Mouse (Mus musculus) midbrain, embryonic 15.5 days (tissue): ENCODE measurements around the gene Tmem256. TPM values are rescaled to one million over a fixed set of nuclear protein-coding genes. Genes with fewer than 3 reads are reported as not detected.
A peak's percentile ranks its signal among the peaks of the same experiment; 100 is the strongest.

Experiments used
- ATAC-seq: fragments of 200-750 bp; cut with Nextera tagmentation; replicated peaks from 2 replicates; pipeline ENCODE4 v1.8.0; 2017; ENCODE audit warnings: moderate TSS enrichment
- H3K27ac ChIP-seq: fragments of 300-500 bp; sonication (generic); 2 replicates; pipeline ENCODE4 v1.5.1; 2015; ENCODE audit warnings: mild to moderate bottlenecking, inconsistent platforms
- H3K27me3 ChIP-seq: fragments of 300-500 bp; sonication (generic); replicated peaks from 2 replicates; pipeline ENCODE4 v1.6.1; 2015; ENCODE audit warnings: inconsistent platforms
- H3K36me3 ChIP-seq: fragments of 300-500 bp; sonication (generic); replicated peaks from 2 replicates; pipeline ENCODE4 v1.6.1; 2015; ENCODE audit warnings: inconsistent platforms
- H3K4me1 ChIP-seq: fragments of 300-500 bp; sonication (generic); 2 replicates; pipeline ENCODE4 v1.6.1; 2015; ENCODE audit warnings: inconsistent platforms
- H3K4me2 ChIP-seq: fragments of 300-500 bp; sonication (generic); 2 replicates; pipeline ENCODE4 v1.6.1; 2015; ENCODE audit warnings: inconsistent platforms, mild to moderate bottlenecking, moderate library complexity
- H3K4me3 ChIP-seq: fragments of 300-500 bp; sonication (generic); 2 replicates; pipeline ENCODE4 v1.5.1; 2015; ENCODE audit warnings: mild to moderate bottlenecking, inconsistent platforms
- H3K9ac ChIP-seq: fragments of 300-500 bp; sonication (generic); 2 replicates; pipeline ENCODE4 v1.6.1; 2015; ENCODE audit warnings: mild to moderate bottlenecking, inconsistent platforms
- H3K9me3 ChIP-seq: fragments of 300-500 bp; sonication (generic); 2 replicates; pipeline ENCODE4 v1.6.1; 2016; ENCODE audit warnings: inconsistent platforms
- WGBS: fragments of 180-500 bp; shearing (Covaris S2); methylation state at CpG from one replicate; pipeline ENCODE4 v1.1.7; 2015; ENCODE audit warnings: mixed read lengths; 5-methylcytosine and 5-hydroxymethylcytosine counted together
- polyA plus RNA-seq: library from polyadenylated mRNA; unstranded; fragments of >200 nt; fragmentation: Nextera tagmentation; extraction: Ambion mirVana; gene quantifications from 2 replicates; pipeline ENCODE4 v1.2.1, GENCODE M21; 2015

Gene Tmem256
- polyA plus RNA-seq, 1 experiment from 2014 or later = 320 TPM

- H3K27me3 ChIP-seq = peaks cover 23% of the 10 kb centered on the region
- H3K9me3 ChIP-seq = no peaks in the 10 kb centered on the region
- peaks cover 59% of the 10 kb centered on the region for H3K4me1 ChIP-seq
- H3K4me3 ChIP-seq = peak overlapping the region; percentile 74
- peak overlapping the region; percentile 76 for H3K27ac ChIP-seq
- H3K4me2 ChIP-seq = peak overlapping the region; percentile 86
- 0% methylated on average over 28 of the region's 33 CpGs for WGBS
- no peaks in the 10 kb centered on the region for H3K36me3 ChIP-seq
- peak overlapping the region; percentile 66 for H3K9ac ChIP-seq
- ATAC-seq = peak; percentile 16; the same call in 1 of the 2 replicates
Observed at GRCm38 (mm10) chr11:69802648-69803105, 35.6 kb upstream of the Tmem256 start.

- under 1% methylated on average over 12 of the region's 12 CpGs for WGBS
- H3K27ac ChIP-seq = peak overlapping the region; percentile 76
- peak overlapping the region; percentile 74 for H3K4me3 ChIP-seq
- H3K36me3 ChIP-seq = no peaks in the 10 kb centered on the region
- no peak; the same call in 1 of the 2 replicates for ATAC-seq
- peaks cover 59% of the 10 kb centered on the region for H3K4me1 ChIP-seq
- H3K27me3 ChIP-seq = peaks cover 23% of the 10 kb centered on the region
- H3K4me2 ChIP-seq = peak overlapping the region; percentile 86
- H3K9me3 ChIP-seq = no peaks in the 10 kb centered on the region
- peak overlapping the region; percentile 66 for H3K9ac ChIP-seq
Observed at GRCm38 (mm10) chr11:69803328-69803727, 35.0 kb upstream of the Tmem256 start.

GRCm38 (mm10) chr11:69803786-69804651 lies 34.3 kb upstream of the Tmem256 start:
- 2% methylated on average over 60 of the region's 60 CpGs for WGBS
- peak overlapping the region; percentile 74 for H3K4me3 ChIP-seq
- H3K36me3 ChIP-seq = no peaks in the 10 kb centered on the region
- peak overlapping the region; percentile 66 for H3K9ac ChIP-seq
- peaks cover 59% of the 10 kb centered on the region for H3K4me1 ChIP-seq
- peak overlapping the region; percentile 76 for H3K27ac ChIP-seq
- H3K4me2 ChIP-seq = peak overlapping the region; percentile 86
- ATAC-seq = peak; percentile 32
- peaks cover 23% of the 10 kb centered on the region for H3K27me3 ChIP-seq
- H3K9me3 ChIP-seq = no peaks in the 10 kb centered on the region

GRCm38 (mm10) chr11:69804652-69804940 lies 33.7 kb upstream of the Tmem256 start:
- Histone ChIP-seq H3K36me3 (no peaks in the 10 kb centered on the region), H3K4me2 (peak overlapping the region; percentile 86), H3K9ac (no peak overlapping the region), H3K4me3 (peak overlapping the region; percentile 74; the same call in 1 of the 2 replicates), H3K27me3 (peaks cover 23% of the 10 kb centered on the region), H3K27ac (no peak overlapping the region), H3K9me3 (no peaks in the 10 kb centered on the region), H3K4me1 (peaks cover 53% of the 10 kb centered on the region)
- WGBS = 8% methylated on average over 12 of the region's 12 CpGs
- no peak for ATAC-seq

- Histone ChIP-seq H3K4me3 (peak within 1 kb of the TSS; percentile 74; the same call in 1 of the 2 replicates), H3K4me2 (peak within 1 kb of the TSS; percentile 86), H3K9me3 (no peaks in the 10 kb centered on the region), H3K9ac (no peak within 1 kb of the TSS), H3K27ac (no peak within 1 kb of the TSS), H3K36me3 (no peaks in the 10 kb centered on the region), H3K27me3 (peaks cover 23% of the 10 kb centered on the region), H3K4me1 (peaks cover 47% of the 10 kb centered on the region)
- 6% methylated on average over 29 of the region's 29 CpGs for WGBS
- no peak for ATAC-seq
Observed at GRCm38 (mm10) chr11:69804972-69805909, 33.1 kb upstream of the Tmem256 start, which contains the start of gene Tmem102. Gene Tmem102 (minus strand): TSS chr11:69805624.

GRCm38 (mm10) chr11:69806378-69806777 lies 31.9 kb upstream of the Tmem256 start:
- ATAC-seq = no peak
- Histone ChIP-seq H3K9ac (no peak overlapping the region), H3K27ac (no peak overlapping the region), H3K4me1 (peaks cover 40% of the 10 kb centered on the region), H3K9me3 (no peaks in the 10 kb centered on the region), H3K4me3 (no peak overlapping the region), H3K4me2 (no peak overlapping the region), H3K36me3 (no peaks in the 10 kb centered on the region), H3K27me3 (peaks cover 23% of the 10 kb centered on the region)
- 83% methylated on average over 4 of the region's 4 CpGs for WGBS

- WGBS = 84% methylated on average over 2 of the region's 2 CpGs
- H3K9ac ChIP-seq = no peak overlapping the region
- H3K4me3 ChIP-seq = no peak overlapping the region
- no peak for ATAC-seq
- no peak overlapping the region for H3K27ac ChIP-seq
- H3K9me3 ChIP-seq = no peaks in the 10 kb centered on the region
- H3K4me1 ChIP-seq = peaks cover 27% of the 10 kb centered on the region
- H3K4me2 ChIP-seq = no peak overlapping the region
- H3K27me3 ChIP-seq = peaks cover 23% of the 10 kb centered on the region
- no peaks in the 10 kb centered on the region for H3K36me3 ChIP-seq
Observed at GRCm38 (mm10) chr11:69807641-69808040, 30.7 kb upstream of the Tmem256 start.

- no peaks in the 10 kb centered on the region for H3K9me3 ChIP-seq
- no peaks in the 10 kb centered on the region for H3K36me3 ChIP-seq
- H3K4me3 ChIP-seq = no peak overlapping the region
- H3K4me1 ChIP-seq = 0 out of 2 replicates have a peak, but pooled peaks cover under 1% of the 10 kb centered on the region
- H3K27ac ChIP-seq = no peak overlapping the region
- ATAC-seq = no peak
- peaks cover 14% of the 10 kb centered on the region for H3K27me3 ChIP-seq
- H3K9ac ChIP-seq = no peak overlapping the region
- H3K4me2 ChIP-seq = no peak overlapping the region
Observed at GRCm38 (mm10) chr11:69810280-69810679, 28.0 kb upstream of the Tmem256 start.

GRCm38 (mm10) chr11:69815155-69815554 lies 23.2 kb upstream of the Tmem256 start, which contains the start of gene Gm39566:
Gene Gm39566 (minus strand): TSS chr11:69815298.
- no peaks in the 10 kb centered on the region for H3K27me3 ChIP-seq
- H3K9ac ChIP-seq = no peak within 1 kb of the TSS
- H3K27ac ChIP-seq = no peak within 1 kb of the TSS
- no peak within 1 kb of the TSS for H3K4me2 ChIP-seq
- no peaks in the 10 kb centered on the region for H3K9me3 ChIP-seq
- no peaks in the 10 kb centered on the region for H3K36me3 ChIP-seq
- no peaks in the 10 kb centered on the region for H3K4me1 ChIP-seq
- no peak within 1 kb of the TSS for H3K4me3 ChIP-seq
- ATAC-seq = no peak
- 66% methylated on average over 10 of the region's 10 CpGs for WGBS

GRCm38 (mm10) chr11:69816520-69816919 lies 21.8 kb upstream of the Tmem256 start:
- no peaks in the 10 kb centered on the region for H3K27me3 ChIP-seq
- H3K4me3 ChIP-seq = no peak overlapping the region
- no peaks in the 10 kb centered on the region for H3K9me3 ChIP-seq
- no peak overlapping the region for H3K27ac ChIP-seq
- H3K36me3 ChIP-seq = no peaks in the 10 kb centered on the region
- no peak overlapping the region for H3K4me2 ChIP-seq
- H3K9ac ChIP-seq = no peak overlapping the region
- no peaks in the 10 kb centered on the region for H3K4me1 ChIP-seq
- 89% methylated on average over 12 of the region's 12 CpGs for WGBS
- ATAC-seq = no peak

- WGBS = 86% methylated on average over 2 of the region's 2 CpGs
- no peaks in the 10 kb centered on the region for H3K27me3 ChIP-seq
Observed at GRCm38 (mm10) chr11:69818365-69818764, 19.9 kb upstream of the Tmem256 start, which contains the start of gene Spem2. Gene Spem2 (minus strand): TSS chr11:69818465.

GRCm38 (mm10) chr11:69818871-69819270 lies 19.4 kb upstream of the Tmem256 start:
- ATAC-seq = no peak
- H3K9me3 ChIP-seq = no peaks in the 10 kb centered on the region
- H3K4me2 ChIP-seq = no peak overlapping the region
- no peak overlapping the region for H3K27ac ChIP-seq
- no peaks in the 10 kb centered on the region for H3K4me1 ChIP-seq
- no peak overlapping the region for H3K9ac ChIP-seq
- no peaks in the 10 kb centered on the region for H3K27me3 ChIP-seq
- H3K36me3 ChIP-seq = 0 out of 2 replicates have a peak, but pooled peaks cover under 1% of the 10 kb centered on the region
- WGBS = 88% methylated on average over 8 of the region's 8 CpGs
- no peak overlapping the region for H3K4me3 ChIP-seq

More at GRCm38 (mm10) chr11:69818365-69818764, 19.9 kb upstream of the Tmem256 start, which contains the start of gene Spem2:
- Histone ChIP-seq H3K4me3 (no peak within 1 kb of the TSS), H3K4me1 (no peaks in the 10 kb centered on the region), H3K36me3 (no peaks in the 10 kb centered on the region), H3K27ac (no peak within 1 kb of the TSS), H3K9ac (no peak within 1 kb of the TSS), H3K9me3 (no peaks in the 10 kb centered on the region), H3K4me2 (no peak within 1 kb of the TSS)
- no peak for ATAC-seq
